Mouse (Mus musculus) left cerebral cortex, postnatal 10 days (tissue): ENCODE data around the gene Ptprn2. TPM values are rescaled to one million over a fixed set of nuclear protein-coding genes. Genes with fewer than 3 reads are reported as not detected.

Experiments
- DNase-seq, 2 experiments: peaks; one replicate each; pipeline ENCODE4 v3.0.0; 2021 to 2022; ENCODE audit warnings: low spot score in 2 of 2, mixed read lengths in 1 of 2; ENCODE audit errors: extremely low spot score in 1 of 2
- intact Hi-C: fragments of 180-260 bp; cut with DNase I; formaldehyde crosslinking; loops from one replicate; pipeline ENCODE4 v1.15.1; 2025
- total RNA-seq, 2 experiments: library from RNA; stranded (reverse); gene quantifications; 2 replicates each; pipeline ENCODE4 v1.2.3; 2021

The Ptprn2 gene
- total RNA-seq, 2 experiments from 2014 or later: 331 to 341 TPM

DNA sequence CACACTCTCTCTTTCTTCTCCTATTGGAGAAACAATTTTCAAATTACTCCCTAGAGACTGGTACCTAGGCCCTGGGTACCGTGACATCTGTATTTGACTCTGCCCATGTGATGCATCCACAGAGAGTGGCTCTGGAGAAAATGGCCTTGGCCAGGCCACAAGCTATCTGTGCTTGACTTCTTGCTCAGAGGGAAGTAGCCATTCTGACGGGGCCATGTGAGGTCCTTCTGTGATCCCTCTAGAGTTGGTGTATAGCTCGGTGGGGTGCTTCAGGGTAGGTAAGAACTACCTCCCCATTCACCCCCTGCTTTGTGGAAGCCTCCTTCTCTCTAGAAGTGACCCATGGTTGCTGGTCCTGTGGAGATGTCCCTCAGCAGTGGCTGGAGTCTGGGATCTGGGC is 134.8 kb downstream of the Ptprn2 start:
- no peak for DNase-seq
- intact Hi-C loops: loop anchor here (10.0 kb wide), 1 partner anchor 735 kb away; no protein-coding TSS in a partner anchor

DNA sequence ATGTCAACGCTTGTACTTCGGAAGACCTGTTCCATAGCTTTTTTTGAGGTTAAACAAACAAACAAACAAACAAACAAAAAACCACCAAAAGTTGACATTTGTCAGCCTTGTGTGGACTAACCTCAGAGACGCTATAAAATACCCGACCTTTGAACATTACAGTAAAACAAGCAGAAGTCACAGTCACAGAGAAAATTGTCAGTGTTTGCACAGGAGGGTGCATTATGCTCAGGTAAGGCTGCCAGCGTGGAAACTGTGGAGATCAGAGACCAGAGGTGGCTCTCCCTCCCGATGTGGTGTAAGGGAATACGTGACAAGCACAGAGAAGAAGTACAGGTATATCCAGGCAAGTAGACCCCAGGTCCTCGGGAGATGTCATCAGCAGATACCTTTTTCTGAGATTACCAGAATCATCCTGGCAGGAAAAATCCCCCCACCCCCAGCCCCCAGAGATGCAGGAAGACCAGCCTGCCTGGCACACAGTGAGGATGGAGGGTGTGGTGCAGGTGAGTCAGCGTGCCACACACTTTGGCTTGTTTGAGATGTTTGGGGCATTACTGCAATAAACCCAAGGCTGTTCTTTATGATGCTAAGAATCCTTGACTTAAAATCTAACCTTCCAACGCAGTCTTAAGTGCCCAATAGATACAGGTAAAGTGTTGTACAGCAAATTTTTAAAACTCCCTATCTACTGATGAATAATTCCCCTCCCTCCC is 136.0 kb downstream of the Ptprn2 start:
- intact Hi-C loops: loop anchor here (10.0 kb wide), 1 partner anchor 733 kb away; no protein-coding TSS in a partner anchor
- DNase-seq: no peak

DNA sequence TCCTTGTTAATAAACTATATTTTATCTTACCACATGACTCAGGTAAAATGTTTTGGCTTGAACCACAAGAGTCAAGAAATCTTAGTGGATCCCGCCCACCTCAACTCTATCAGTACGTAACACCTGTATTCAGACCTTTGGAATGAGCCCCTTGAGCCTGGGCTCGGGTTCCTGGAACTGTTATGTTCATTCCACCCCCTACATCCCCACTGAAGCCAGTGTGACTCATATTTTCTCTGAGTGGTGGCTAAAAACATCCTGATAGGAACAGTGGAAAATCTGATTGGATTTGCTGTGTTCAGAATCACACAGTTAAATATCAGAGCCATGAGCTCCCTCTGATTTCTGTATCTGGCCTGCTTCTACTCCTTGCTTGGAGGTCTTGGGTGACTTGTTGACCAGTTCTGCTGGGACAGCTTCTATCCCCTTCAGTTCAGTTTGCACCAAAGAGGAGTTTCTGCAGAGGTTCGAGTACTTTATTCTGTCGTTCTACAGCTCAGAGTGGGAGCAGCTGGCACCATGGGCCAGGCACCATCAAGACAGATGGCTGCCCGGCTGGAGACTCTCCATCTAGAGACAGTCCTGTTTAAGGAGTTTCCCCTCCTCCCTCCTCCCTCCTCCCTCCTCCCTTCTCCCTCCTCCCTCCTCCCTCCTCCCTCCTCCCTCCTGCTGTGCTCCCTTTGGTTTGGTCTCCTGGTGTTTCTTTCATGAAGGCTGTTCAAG is 137.3 kb downstream of the Ptprn2 start:
- intact Hi-C loops: loop anchor here (10.0 kb wide), 1 partner anchor 732 kb away; no protein-coding TSS in a partner anchor
- DNase-seq: peak; percentile 56 to 67

DNA sequence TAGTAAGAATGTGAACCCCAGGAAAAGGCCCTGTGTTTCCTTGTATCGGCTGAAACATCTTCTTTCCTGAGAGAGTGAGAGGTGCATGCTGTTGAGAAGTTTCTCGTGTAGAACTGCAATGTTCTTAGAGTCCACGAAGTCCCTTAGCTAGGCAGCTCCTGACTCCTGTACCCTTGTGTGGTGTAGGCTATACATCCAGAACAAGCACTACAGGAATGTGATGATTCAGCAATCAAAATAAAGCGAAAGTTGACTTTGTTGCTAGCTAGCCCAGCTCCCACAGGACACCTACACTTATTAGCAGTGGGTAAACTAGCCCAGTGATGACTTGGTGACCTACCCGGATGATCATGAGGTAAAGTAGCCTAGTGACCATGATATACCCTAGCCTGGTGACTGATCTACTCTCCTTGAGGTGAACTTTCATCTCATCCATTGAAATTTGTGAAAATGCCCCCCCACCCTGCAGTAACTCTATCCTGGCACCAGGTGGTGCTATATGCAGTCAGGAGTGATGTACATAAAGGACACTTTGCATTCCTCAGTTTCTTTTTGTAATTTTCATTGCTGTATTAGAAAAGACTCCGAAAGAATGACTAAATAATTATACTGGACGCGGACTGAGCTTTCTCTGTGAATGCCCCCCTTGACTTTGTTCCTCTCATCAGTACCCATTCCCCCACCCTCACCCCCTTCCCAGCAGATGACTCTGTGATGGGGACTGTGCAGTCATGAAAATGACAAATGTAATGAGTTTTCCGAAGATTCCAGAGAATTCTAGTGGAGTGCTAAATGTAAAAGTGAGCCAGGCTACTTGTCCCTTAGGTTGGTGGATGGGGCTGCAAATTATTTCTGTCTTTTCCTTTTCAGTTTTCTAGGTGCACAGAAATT is 140.1 kb downstream of the Ptprn2 start:
- intact Hi-C loops: loop anchor here (10.0 kb wide), 1 partner anchor 729 kb away; no protein-coding TSS in a partner anchor

DNA sequence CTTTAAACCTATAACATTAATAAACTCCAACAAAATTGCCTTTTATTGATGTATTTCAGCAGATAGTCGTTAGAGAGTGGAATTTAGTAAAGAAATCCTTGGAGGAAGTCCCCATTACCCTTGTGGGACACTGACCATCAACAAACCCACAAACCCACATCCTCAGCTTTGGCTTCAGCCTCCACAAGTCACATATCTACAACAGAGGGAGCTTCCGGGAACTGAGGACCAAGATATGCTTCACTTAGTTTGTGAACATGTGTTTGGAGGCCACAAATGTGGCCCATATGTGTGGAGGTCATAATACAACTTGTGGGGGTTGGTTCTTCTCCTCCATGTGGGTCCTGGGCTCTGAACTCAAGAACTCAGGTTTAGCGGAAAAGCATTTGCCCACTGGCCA is 143.5 kb downstream of the Ptprn2 start:
- intact Hi-C loops: loop anchor here (10.0 kb wide), 1 partner anchor 726 kb away; no protein-coding TSS in a partner anchor
- DNase-seq: no peak

More for the DNA sequence above, 140.1 kb downstream of the Ptprn2 start:
- peak in 1 of 2 experiments; percentile 44 for DNase-seq

DNA sequence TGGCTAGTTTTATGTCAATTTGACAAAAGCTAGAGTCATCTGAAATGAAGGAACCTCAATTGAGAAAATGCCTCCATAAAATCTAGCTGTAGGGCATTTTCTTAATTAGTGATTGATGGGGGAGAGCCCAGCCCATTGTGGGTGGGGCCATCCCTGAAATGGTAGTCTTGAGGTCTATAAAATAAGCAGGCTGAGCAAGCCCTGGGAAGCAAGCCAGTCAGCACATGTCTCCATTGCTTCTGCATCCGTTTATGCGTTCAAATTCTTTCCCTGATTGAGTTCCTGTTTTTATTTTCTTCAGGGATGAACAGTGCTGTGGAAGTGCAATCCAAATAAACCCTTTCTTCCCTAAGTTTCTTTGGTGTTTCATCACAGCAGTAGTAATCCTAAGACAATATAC is 152.0 kb downstream of the Ptprn2 start:
- no peak for DNase-seq
- intact Hi-C loops: no loop called here

DNA sequence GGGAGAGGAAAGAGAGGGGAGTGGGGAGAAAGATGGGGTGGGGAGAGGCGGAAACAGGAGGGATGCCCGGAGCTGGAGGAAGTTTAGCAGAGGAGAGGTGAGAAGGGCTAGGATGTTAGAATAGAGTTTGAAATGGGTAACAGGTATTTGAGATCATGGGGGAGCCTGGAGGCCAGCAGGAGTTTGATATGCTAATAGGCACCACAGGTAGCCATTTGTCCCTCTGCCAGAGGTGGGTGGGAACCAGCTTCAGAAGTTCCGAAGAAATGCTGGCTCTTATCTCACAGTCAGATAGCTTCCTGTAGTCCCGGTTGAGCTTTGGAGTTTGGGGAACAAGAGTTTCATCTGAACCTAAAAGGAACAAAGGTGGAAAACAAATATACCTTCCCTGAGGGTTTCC is 155.4 kb downstream of the Ptprn2 start:
- DNase-seq: no peak
- intact Hi-C loops: loop anchor here (10.0 kb wide), 1 partner anchor 384 kb away; no protein-coding TSS in a partner anchor

DNA sequence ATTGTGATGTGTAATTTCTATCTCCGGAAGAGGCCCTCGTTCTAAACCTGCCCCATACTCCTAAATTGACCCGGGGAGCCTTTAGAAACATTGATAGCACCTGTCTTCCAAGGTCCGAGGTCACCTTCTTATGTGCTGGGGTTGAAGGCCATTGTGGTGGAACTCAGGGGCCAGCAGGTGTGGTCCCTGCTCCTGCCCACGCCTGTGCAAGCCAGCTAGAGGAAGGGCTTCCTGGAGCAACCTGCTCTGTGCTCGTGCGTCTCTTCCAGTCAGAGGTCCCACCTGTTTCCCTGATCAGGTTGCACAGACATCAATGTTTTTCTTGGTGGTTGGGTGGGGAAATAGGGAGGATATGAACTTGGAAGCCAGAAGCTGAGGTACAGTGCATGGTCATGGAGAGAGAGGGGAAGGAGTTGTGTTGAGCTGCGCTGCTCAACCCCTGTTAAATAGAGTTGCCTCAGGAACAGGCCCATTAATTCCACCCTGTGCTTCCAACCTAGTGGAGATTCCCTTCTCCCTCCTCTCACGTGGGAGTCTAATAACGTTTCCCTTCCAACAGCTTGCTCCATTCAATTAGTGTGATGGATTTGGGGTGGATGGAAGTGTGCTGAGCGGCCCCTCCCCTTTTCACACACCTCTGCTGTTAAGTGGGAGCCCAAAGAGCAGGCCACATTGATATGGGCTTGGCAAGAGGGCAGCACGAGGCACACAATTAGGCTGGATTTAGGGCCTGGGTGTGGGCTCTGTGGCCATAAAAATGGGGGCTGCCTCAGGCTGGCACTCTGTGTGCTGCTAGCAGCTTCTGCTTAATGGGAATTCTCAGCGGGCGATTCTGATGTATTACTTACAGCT is 156.0 kb downstream of the Ptprn2 start:
- intact Hi-C loops: loop anchor here (10.0 kb wide), 1 partner anchor 383 kb away; no protein-coding TSS in a partner anchor
- DNase-seq: no peak

DNA sequence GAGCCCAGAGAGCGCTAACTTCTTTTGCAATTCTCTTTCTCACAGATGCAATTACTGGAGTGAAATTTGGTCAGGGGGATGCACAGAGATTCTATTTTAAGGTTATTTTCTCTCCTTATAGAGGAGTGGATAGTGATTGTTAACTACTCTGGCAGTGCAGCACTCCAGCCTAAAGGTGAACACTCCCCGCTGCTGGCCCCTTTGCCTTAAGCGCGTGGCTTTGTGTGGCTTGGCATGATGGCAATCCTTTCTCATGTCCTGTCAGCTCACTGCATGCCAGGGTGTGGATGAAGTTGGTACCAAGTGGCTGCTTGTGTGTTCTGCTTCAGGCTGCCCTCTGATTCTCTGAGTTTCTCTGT is 156.7 kb downstream of the Ptprn2 start:
- DNase-seq: no peak
- intact Hi-C loops: loop anchor here (10.0 kb wide), 1 partner anchor 383 kb away; no protein-coding TSS in a partner anchor

DNA sequence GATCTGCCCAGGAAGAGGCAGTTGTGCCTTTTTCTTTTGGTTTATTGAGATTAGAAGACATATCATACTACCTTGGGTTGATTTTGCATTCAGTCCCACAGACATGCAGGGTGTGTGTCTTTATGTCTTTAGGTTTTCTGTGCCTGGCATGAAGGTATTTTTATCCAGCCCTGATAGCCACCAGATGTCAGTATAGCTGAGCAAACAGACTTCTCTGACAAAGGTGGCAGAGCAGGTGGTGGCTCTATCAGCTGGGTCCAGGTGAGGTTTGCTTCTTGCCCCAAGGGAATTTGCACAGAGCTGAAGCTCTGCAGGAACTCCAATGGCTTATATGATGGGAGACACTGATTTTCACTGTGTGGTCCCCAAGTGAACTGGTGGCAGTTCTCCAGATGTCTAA is 161.3 kb downstream of the Ptprn2 start:
- intact Hi-C loops: loop anchor here (5.0 to 10.0 kb wide), 2 partner anchors 378 to 706 kb away; no protein-coding TSS in a partner anchor
- no peak for DNase-seq

DNA sequence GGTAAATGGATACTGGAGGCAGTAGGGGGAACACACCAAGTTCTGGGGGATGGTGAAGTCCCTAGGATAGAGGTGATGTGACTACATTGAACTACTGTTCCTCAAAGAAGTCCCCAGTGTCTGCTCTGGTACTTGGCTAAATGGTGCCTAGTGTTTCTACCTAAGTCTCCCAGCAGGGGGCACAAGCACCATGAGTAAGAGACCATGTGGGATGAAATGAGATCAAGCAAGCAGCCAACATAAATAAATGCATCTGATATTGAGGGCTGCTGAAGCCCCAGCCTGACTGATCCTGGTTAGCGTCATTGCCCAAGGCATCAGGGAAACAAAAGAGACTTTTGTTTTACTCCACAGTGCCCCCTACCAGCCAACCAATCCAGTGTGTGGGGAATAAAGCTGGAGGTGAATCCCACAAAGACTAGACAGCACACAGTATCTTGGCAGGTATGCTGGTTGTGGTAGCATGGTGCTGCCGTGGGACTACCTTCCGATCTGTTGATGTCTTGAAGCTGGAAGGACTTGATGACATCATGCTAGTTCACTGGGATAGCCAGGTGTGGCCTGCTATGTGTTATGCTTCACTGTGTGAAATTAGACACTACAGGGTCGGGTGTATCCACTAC is 163.2 kb downstream of the Ptprn2 start:
- DNase-seq: peak; percentile 52 to 69
- intact Hi-C loops: loop anchor here (5.0 to 10.0 kb wide), 2 partner anchors 376 to 704 kb away; no protein-coding TSS in a partner anchor

DNA sequence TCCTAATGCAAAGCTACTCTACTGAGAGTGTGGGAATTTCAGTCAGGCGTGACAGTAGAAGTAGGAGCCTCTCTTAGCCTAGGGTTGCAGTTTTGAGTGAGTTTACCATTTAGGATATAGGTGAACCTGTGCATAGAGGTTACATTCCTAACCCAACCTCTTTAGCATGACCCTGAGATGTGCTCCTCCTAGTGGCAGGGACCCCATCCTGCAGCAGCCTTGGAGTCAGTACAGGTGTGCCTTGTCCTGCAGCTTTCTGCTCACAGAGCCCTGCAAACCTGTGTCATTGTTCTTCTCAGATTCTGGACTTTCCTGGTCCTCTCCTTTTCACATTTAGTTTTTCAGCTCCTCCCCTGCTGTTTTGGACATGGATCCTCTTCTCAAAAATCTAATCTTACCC is 168.2 kb downstream of the Ptprn2 start:
- DNase-seq: no peak
- intact Hi-C loops: loop anchor here (10.0 kb wide), 1 partner anchor 161 kb away; no protein-coding TSS in a partner anchor

DNA sequence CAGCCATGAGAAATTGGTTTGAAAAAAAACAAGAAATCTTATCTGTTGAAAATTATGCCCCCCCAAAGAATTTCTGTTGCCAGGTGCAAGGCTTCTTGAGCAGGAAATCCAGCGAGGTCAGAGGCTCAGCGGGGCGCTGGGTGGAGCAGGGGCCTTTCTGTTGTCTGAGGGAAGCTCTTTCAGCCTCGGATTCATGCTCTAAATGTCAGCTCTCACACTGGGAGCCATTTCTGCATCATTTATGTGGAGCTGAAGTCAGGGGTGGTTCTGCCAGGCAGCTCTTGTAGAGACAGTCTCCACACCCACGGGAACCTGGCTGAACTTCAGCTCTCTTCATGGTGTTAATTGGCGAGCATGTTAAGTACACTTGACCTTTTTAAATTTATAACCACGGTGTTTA is 174.6 kb downstream of the Ptprn2 start:
- intact Hi-C loops: no loop called here
- no peak for DNase-seq

DNA sequence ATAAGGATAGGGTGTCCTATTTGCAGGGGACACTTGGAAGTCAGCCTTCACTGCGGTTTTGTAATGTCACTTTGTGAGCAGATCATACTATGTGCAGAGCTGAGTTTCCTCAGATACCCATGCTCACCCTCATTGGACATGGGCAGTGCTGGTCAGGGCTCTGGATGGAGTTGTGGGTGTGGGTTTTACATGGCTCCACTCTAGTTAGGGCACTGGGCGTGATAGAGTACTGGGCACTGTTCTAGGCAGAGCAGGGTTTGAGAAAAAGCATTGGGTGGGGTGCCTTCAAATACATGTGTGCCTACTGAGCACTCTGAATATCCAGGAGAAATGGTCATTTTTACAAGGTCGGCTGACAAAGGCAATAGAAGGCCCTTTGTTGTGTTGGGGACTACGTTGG is 175.5 kb downstream of the Ptprn2 start:
- intact Hi-C loops: no loop called here
- no peak for DNase-seq

DNA sequence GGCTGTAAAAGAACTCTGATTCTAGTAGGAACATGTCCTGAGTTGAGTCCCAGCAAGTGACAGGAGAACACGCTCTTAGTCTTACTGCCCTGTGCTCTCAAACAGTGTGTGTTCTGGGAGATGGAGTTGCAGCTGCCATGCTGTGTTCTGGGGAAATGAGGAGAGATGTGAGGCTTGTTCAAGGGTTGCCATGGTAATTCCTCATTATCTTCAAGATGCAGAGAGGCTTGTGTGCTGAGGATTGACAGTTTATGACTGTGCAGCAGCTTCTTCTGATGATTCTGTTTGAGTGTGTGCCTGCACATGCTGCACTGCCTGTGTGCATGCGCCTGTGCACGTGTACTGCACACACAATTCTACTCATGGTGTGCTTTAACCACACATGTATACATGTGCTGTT is 192.2 kb downstream of the Ptprn2 start:
- intact Hi-C loops: no loop called here
- peak in 1 of 2 experiments; percentile 59 for DNase-seq

DNA sequence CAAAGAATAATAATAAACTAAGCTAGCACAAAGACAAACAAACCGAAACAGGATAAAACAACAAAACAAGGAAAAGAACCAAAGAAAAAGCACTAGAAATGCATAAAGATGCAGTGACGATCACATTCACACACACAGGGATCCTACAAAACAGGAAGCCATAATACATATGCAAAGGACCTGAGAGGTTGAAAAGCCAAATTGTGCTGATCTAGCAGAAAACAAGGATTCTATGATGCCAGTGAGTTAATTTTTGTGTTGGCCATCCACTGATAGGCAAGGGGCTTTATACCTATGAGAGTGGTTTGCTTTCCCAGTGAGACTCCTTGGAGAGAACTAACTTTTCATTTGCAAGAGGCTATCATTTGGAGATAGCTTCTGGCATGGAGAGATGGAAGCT is 204.3 kb downstream of the Ptprn2 start:
- no peak for DNase-seq
- intact Hi-C loops: no loop called here

DNA sequence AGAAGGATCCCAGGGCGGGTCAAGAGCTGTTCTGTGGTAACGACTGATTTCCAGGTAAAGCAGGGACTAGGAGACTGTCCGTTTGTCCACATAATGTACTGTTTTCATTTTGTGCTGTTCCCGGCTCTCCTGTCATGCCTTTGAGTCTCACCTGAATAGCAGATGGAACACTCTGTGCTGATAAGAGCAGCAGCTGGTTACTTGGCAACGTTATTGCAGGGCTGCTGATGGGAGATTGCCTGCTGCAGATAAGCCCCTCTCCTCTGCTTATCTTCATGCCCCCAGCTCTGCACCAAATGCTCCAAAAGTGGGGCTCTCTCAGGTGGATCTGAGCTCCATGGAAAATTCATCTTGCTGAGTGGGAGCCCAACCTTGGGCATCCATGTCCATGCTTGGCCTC is 224.0 kb downstream of the Ptprn2 start:
- intact Hi-C loops: no loop called here
- DNase-seq: no peak
